Mouse (Mus musculus) G1E (cell line): ENCODE data around the gene Dab1. TPM values are rescaled to one million over a fixed set of nuclear protein-coding genes. Genes with fewer than 3 reads are reported as not detected.

ENCODE experiments used
- ATAC-seq: 2 replicates; pipeline ENCODE4 v1.8.0; 2016; ENCODE audit warnings: mild to moderate bottlenecking; ENCODE audit not compliant: insufficient number of reproducible peaks, poor library complexity, low FRiP score, severe bottlenecking; ENCODE audit errors: extremely low read depth
- DNase-seq: peaks from one replicate; pipeline ENCODE4 v3.0.0; 2012; ENCODE audit warnings: low spot score
- H3K27me3 ChIP-seq: 2 replicates; pipeline ENCODE4 v1.6.1; 2012; ENCODE audit warnings: mild to moderate bottlenecking, low read length, inconsistent platforms; ENCODE audit not compliant: insufficient read depth
- H3K36me3 ChIP-seq: replicated peaks from 2 replicates; pipeline ENCODE3; 2012; ENCODE audit warnings: mild to moderate bottlenecking, inconsistent platforms
- H3K4me1 ChIP-seq: 2 replicates; pipeline ENCODE4 v1.6.1; 2012; ENCODE audit warnings: low read depth, low read length, inconsistent platforms, mixed read lengths; ENCODE audit not compliant: insufficient read depth
- H3K4me3 ChIP-seq: 2 replicates; pipeline ENCODE4 v1.5.1; 2012; ENCODE audit warnings: low read depth, mild to moderate bottlenecking, inconsistent platforms, low read length, moderate library complexity, mixed read lengths
- H3K9me3 ChIP-seq: replicated peaks from 2 replicates; pipeline ENCODE4 v1.6.1; 2012; ENCODE audit warnings: inconsistent platforms
- CTCF ChIP-seq: IDR thresholded peaks from 2 replicates; pipeline ENCODE4 v1.5.1; 2012; ENCODE audit warnings: low read depth, low read length, inconsistent platforms, mixed read lengths
- GATA1 ChIP-seq: IDR thresholded peaks from 2 replicates; pipeline ENCODE4 v1.6.1; 2012; ENCODE audit warnings: borderline replicate concordance, low read length, inconsistent platforms, mixed read lengths
- GATA2 ChIP-seq: IDR thresholded peaks from 2 replicates; pipeline ENCODE4 v1.6.1; 2012; ENCODE audit warnings: low read depth, low read length, inconsistent platforms, borderline replicate concordance
- POLR2AphosphoS5 ChIP-seq: IDR thresholded peaks from 2 replicates; pipeline ENCODE4 v1.6.1; 2012; ENCODE audit warnings: low read depth, low read length, inconsistent platforms; ENCODE audit not compliant: insufficient replicate concordance
- TAL1 ChIP-seq: conservative IDR thresholded peaks from 2 replicates; pipeline ENCODE4 v1.6.1; 2012; ENCODE audit warnings: low read depth, low read length, inconsistent platforms, mixed read lengths
- polyA plus RNA-seq: library from polyadenylated mRNA; stranded (reverse); fragments of >175 nt; gene quantifications from 2 replicates; pipeline ENCODE4 v1.2.3, GENCODE M21; 2012
- total RNA-seq, 2 experiments: library from RNA; stranded (forward) in 1 of 2; stranded (reverse) in 1 of 2; fragments of 200-1000 nt in 1 of 2; fragments of >200 nt in 1 of 2; fragmentation: Nextera tagmentation in 1 of 2; gene quantifications; 2 replicates each; pipeline ENCODE4 v1.2.3; 2014 to 2017

The Dab1 gene
- total and polyA plus RNA-seq, 3 experiments, result 0.16 TPM; not detected in 2

DNA sequence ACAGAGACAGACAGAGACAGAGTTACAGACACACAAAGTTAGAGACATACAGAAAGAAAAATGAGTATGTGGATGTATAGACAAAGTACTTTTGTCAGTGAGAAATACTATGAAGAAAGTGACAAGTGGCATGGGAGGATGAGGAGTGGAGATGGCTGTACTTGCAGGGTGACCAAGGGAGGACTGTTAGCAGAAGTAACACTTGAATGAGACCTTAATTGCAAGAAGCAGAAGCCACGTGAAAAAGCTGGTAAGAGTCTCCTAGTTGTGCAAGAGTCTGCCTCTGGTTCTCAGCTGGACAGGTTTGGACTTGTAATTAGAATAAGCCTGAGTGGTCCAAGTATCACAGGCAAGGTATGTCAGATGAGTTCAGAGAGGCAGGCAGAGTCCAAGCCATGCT is 88.0 kb downstream of the Dab1 start:
- H3K9me3 ChIP-seq, result peaks cover 30% of the 10 kb centered on the region
- ATAC-seq, result no peak
- TF ChIP-seq POLR2AphosphoS5 (no peak), GATA2 (no peak), TAL1 (no peak), CTCF (no peak), GATA1 (no peak)

DNA sequence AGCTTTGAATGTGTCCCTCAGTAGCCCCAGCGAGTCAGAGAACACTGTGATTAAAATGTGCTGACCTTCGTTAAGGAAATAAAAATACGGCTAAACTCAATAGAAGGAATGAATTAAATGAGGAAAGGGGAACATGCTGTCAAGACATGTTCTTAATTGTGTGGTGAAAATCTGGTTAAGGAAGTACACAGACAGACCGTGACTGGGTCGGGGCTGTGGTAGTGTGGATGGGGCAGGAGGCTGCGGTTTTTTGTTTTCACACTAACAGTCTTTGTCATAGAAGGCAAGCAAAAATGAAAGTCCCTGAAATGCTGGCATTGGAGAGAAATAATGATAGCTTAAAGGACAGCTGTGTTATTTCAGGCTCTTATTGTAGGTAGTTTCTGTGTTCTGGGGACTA is 92.2 kb downstream of the Dab1 start:
- Histone ChIP-seq H3K9me3 (peaks cover 34% of the 10 kb centered on the region), H3K27me3 (no peaks in the 10 kb centered on the region), H3K36me3 (no peaks in the 10 kb centered on the region), H3K4me1 (no peaks in the 10 kb centered on the region), H3K4me3 (no peak overlapping the region)
- no peak for DNase-seq
- TF ChIP-seq CTCF, result no peak
- no peak for TF ChIP-seq TAL1
- no peak for TF ChIP-seq POLR2AphosphoS5
- no peak for TF ChIP-seq GATA1
- TF ChIP-seq GATA2, result no peak
- no peak for ATAC-seq

More for the DNA sequence above, 88.0 kb downstream of the Dab1 start:
- Histone ChIP-seq H3K4me1 (no peaks in the 10 kb centered on the region), H3K36me3 (no peaks in the 10 kb centered on the region), H3K27me3 (no peaks in the 10 kb centered on the region), H3K4me3 (no peak overlapping the region)
- no peak for DNase-seq

DNA sequence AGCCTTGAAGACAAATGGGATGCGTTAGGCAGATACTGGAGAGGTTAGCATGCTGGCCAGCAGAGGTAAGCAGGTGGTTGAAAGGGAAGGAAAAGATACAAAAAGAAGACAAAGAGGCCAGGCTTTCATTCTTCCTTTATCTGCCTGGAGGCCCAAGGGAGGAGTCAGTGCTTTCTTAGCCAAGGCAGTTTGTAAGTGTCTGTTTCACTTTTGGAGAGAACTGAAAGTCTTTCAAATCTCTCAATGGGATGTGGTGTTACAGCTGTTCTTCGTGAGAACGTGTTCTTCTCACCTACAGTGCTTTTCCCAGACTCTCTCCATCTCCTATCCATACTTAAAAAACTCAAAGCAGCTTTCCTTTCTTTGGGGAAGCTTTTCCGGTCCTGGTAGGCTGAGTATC is 94.8 kb downstream of the Dab1 start:
- no peak overlapping the region for H3K4me3 ChIP-seq
- H3K27me3 ChIP-seq, result no peaks in the 10 kb centered on the region
- DNase-seq, result no peak
- no peak for ATAC-seq
- H3K36me3 ChIP-seq, result no peaks in the 10 kb centered on the region
- H3K9me3 ChIP-seq, result peaks cover 45% of the 10 kb centered on the region
- H3K4me1 ChIP-seq, result no peaks in the 10 kb centered on the region
- TF ChIP-seq POLR2AphosphoS5, result no peak
- no peak for TF ChIP-seq GATA1
- TF ChIP-seq CTCF, result no peak
- no peak for TF ChIP-seq GATA2
- TF ChIP-seq TAL1, result no peak

DNA sequence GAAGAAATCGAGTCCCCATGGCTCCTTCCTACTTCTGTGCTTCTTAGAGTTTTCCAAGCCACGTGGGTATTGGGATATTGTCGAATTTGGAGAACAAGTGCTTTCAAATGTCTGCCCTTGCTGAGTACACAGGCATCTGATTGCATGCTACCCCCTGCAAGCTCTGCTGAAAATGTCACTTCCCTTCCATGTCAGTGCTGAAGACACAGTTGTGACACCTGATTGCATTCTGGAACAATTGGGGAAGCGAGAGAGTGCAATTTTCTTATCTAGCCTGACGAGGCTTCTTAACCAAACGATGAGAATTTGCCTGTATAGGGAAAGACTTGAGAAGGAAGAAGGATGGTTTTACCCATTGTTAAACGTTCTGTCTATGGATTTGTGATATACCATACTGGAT is 95.8 kb downstream of the Dab1 start:
- Histone ChIP-seq H3K36me3 (no peaks in the 10 kb centered on the region), H3K9me3 (peaks cover 50% of the 10 kb centered on the region), H3K27me3 (no peaks in the 10 kb centered on the region), H3K4me3 (no peak overlapping the region), H3K4me1 (no peaks in the 10 kb centered on the region)
- ATAC-seq (no peak), DNase-seq (no peak)
- no peak for TF ChIP-seq POLR2AphosphoS5
- no peak for TF ChIP-seq GATA2
- TF ChIP-seq GATA1, result no peak
- TF ChIP-seq TAL1, result no peak
- TF ChIP-seq CTCF, result no peak

DNA sequence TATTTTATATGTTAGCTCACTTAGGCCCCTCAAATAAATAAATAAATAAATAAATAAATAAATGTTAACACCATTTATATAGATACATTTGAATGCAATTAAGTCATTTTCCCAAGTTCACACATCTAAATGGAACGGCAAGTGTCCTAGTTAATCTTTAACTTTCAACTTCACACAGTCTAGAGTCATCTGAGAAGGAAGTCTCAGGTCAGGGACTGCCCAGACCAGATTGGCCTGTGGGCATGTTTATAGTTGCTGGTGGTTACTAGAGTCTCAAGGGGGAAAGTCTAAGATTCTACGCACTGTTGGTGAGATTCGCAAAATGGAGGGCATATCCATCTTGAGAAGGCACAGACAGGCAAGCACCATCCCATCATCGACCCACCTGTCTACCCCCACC is 96.4 kb downstream of the Dab1 start:
- TF ChIP-seq GATA2, result no peak
- no peak for TF ChIP-seq TAL1
- TF ChIP-seq POLR2AphosphoS5, result no peak
- no peak for TF ChIP-seq CTCF
- no peak for TF ChIP-seq GATA1
- ATAC-seq (no peak), DNase-seq (no peak)
- H3K4me3 ChIP-seq, result no peak overlapping the region
- no peaks in the 10 kb centered on the region for H3K27me3 ChIP-seq
- H3K4me1 ChIP-seq, result no peaks in the 10 kb centered on the region
- H3K36me3 ChIP-seq, result no peaks in the 10 kb centered on the region
- H3K9me3 ChIP-seq, result peaks cover 49% of the 10 kb centered on the region

DNA sequence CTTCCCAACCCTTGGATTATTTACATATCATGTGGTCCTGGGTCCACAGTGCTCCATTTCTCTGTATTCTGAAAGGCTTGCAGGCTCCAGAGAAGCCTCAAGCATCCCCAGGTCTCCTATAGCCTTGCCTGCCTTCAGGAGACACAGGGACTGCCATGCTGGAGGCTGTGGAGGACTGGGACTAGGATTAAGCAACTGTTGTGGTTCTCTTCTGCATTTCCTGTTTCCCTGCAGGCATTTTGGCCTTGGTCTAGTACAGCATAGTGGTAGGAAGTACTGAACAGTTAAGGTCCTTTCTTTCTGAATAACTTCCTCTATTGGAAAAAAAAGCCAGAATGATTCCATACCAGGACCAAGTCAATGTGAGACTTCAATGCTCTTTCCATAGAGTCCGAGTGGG is 103.6 kb downstream of the Dab1 start:
- no peak for DNase-seq
- ATAC-seq, result no peak
- peaks cover 35% of the 10 kb centered on the region for H3K9me3 ChIP-seq

More for the DNA sequence above, 103.6 kb downstream of the Dab1 start:
- no peaks in the 10 kb centered on the region for H3K4me1 ChIP-seq
- TF ChIP-seq GATA2, result no peak
- TF ChIP-seq GATA1, result no peak
- TF ChIP-seq POLR2AphosphoS5, result no peak
- TF ChIP-seq CTCF, result no peak
- no peak for TF ChIP-seq TAL1
- no peak overlapping the region for H3K4me3 ChIP-seq
- no peaks in the 10 kb centered on the region for H3K27me3 ChIP-seq
- no peaks in the 10 kb centered on the region for H3K36me3 ChIP-seq
